Mouse (Mus musculus) retina, adult 2 months (tissue): ENCODE data around the gene Nkrf.

Experiments
- DNase-seq: peaks from one replicate; pipeline ENCODE4 v3.0.0-alpha.2; 2012; ENCODE audit warnings: low read depth, low spot score

Gene Nkrf

DNA sequence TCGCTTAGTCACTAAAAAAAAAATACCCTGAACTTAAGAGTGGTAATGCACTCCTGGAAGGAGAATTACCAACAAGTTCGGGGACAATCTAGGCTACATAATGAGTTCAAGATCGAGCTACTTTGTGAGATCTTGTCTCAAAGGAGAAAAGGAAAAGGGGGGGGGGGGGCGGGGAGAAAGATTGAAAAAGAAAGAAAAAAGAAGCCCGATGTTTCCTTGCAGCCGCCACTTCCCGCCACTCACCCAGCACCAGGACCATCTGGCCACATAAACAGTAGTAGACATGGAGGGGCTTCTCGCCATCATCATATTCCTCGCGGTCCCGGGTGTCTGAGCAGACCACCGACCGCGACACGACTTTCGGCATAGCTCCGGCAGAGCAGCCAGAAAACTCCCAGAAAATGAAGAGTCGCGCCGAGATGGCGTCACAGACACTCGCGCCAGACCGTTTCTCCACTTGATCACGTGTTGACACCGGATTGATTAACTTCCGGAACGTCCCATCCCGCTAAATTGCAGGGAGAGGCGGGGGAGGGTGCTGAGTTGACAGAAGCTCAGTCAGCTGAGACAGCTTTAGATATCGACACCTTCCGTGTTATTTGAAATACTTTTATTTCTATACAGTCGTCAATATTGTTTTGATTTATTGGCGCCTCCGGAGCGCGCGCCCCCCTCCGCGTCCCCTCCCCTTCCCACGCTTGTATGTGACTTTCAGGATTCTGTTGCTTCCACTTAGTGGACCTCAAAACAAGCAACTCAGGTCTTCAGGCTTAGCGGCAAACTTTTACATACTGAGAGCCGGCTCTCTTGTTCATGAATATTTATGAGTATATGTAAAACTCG, 38.7 kb downstream of the Nkrf start:
- peak; percentile 67 for DNase-seq

DNA sequence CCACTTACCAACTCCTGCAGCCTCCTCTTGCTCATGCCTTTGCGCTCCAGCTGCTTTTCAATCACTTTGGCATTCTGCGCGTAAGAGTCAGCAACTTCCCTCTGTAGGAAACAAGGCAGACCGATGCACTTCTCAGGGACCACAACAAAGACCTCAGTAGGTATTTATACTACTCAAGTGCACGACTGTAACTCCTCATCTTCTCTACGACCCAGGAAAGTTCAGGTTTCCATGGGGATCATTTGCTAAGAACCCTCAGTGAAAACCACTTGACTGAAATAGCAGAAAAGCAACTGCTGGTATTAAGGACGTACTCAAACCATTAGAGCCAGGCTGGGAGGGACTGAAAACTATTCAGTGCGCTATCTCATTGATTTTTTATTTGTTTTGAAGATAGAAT, 50.1 kb downstream of the Nkrf start:
- no peak for DNase-seq

- DNase-seq, result no peak
These were observed 55.5 kb downstream of the Nkrf start for GRCm38 (mm10) chrX:36847152-36847551.

- no peak for DNase-seq
These were observed 59.2 kb downstream of the Nkrf start for GRCm38 (mm10) chrX:36843346-36843990.

- no peak for DNase-seq
These were observed 61.0 kb downstream of the Nkrf start for GRCm38 (mm10) chrX:36841698-36842097.

- DNase-seq, result no peak
These were observed 63.3 kb downstream of the Nkrf start for GRCm38 (mm10) chrX:36839391-36839790.
